Mouse (Mus musculus): ENCODE results near the gene Gm10197.
"Not testable (repeated sequence)": the region's sequence is repeated elsewhere in the genome, so short reads cannot be mapped to it uniquely, and the experiment has no call there.

DNA sequence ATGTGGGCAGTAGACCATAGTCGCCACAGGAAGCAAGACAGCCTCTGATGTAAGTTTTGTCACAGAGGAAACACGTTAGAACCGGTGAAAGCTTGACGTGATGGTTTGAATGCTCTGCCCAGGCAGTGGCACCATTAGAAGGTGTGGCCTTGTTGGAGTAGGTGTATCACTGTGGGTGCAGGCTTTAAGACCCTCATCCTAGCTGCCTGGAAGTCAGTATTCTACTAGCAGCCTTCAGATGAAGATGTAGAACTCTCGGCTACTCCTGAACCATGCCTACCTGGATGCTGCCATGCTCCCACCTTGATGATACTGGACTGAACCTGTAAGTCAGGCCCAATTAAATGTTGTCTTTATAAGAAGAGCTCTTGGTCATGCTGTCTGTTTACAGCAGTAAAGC, 24.2 kb upstream of the Gm10197 start:
- TF ChIP-seq CTCF (IDR thresholded peaks at IDR 0.05; ENCODE audit: borderline replicate concordance, insufficient read depth, low read length); POLR2A (IDR thresholded peaks at IDR 0.05; ENCODE audit: low read depth, low read length): not testable (repeated sequence)
